ENCODE assay signal across 9 mouse cellular contexts in genomic region chr7:45092828-45093515, GRCm38 (mm10). TPM values are rescaled to one million over a fixed set of nuclear protein-coding genes. Genes with fewer than 3 reads are reported as not detected.
DNase-seq lines count a peak whose midpoint lies in the region; ATAC-seq lines count a peak whose summit lies in the region.
"Had no signal": no experiment of that assay in that cellular context is flagged by ENCODE, and none has a peak within 500 bp of the region (broad histone marks: within the 10 kb centered on the region; RNA-seq: fewer than 3 reads in every experiment).

No protein-coding gene starts in this region.

- no peak overlapping the region for H3K4me2 ChIP-seq in hindbrain, embryonic 16.5 days (ENCODE audit: low read length)
- H3K4me2 ChIP-seq in neural tube, embryonic 13.5 days: no peak overlapping the region
- no peak overlapping the region for H3K4me2 ChIP-seq in neural tube, embryonic 15.5 days
- peak overlapping the region; percentile 69; the same call in 1 of the 2 replicates for H3K4me2 ChIP-seq in intestine, embryonic 14.5 days (ENCODE audit: low read length)

- DNase-seq in hindbrain, embryonic 10.5 days (ENCODE audit: low spot score): peak; percentile 25
- DNase-seq in intestine, embryonic 14.5 days (ENCODE audit: low spot score): no peak
- DNase-seq in Muller cell, postnatal 12 days (ENCODE audit: inconsistent ontology term): no peak
- DNase-seq: cerebellum, adult 8-10 months had no signal

- H3K4me3 ChIP-seq in hindbrain, embryonic 10.5 days: peak overlapping the region; percentile 16; the same call in 1 of the 2 replicates
- no peak overlapping the region for H3K4me3 ChIP-seq in hindbrain, embryonic 16.5 days (ENCODE audit: low read length)
- no peak overlapping the region for H3K4me3 ChIP-seq in neural tube, embryonic 13.5 days
- H3K4me3 ChIP-seq in neural tube, embryonic 15.5 days (replicated peaks): no peak overlapping the region
- H3K4me3 ChIP-seq in intestine, embryonic 14.5 days (ENCODE audit: low read depth, low read length): no peak overlapping the region

- H3K9ac ChIP-seq in hindbrain, embryonic 16.5 days (ENCODE audit: low read depth, low read length): no peak overlapping the region
- no peak overlapping the region for H3K9ac ChIP-seq in neural tube, embryonic 13.5 days
- H3K9ac ChIP-seq in neural tube, embryonic 15.5 days (replicated peaks): no peak overlapping the region
- no peak overlapping the region for H3K9ac ChIP-seq in intestine, embryonic 14.5 days (ENCODE audit: low read length)

- peak overlapping the region; percentile 72 for H3K27ac ChIP-seq in hindbrain, embryonic 10.5 days
- H3K27ac ChIP-seq in hindbrain, embryonic 16.5 days (ENCODE audit: low read depth, low read length): no peak overlapping the region
- H3K27ac ChIP-seq in neural tube, embryonic 13.5 days (replicated peaks): 0 out of 2 replicates have a peak overlapping the region, but pooled peaks have one; percentile 5
- no peak overlapping the region for H3K27ac ChIP-seq in neural tube, embryonic 15.5 days (replicated peaks)
- peak overlapping the region; percentile 89 for H3K27ac ChIP-seq in intestine, embryonic 14.5 days (ENCODE audit: low read depth)

- ATAC-seq in hindbrain, embryonic 16.5 days: no peak
- no peak for ATAC-seq in neural tube, embryonic 13.5 days (ENCODE audit: low read depth)
- ATAC-seq in neural tube, embryonic 15.5 days (ENCODE audit: low FRiP score): no peak
- ATAC-seq in intestine, embryonic 14.5 days (replicated peaks; ENCODE audit: low FRiP score, low TSS enrichment, low read depth): no peak
- no peak for ATAC-seq in megakaryocyte-erythroid progenitor cell, adult 5-6 weeks (replicated peaks; ENCODE audit: low FRiP score, low TSS enrichment, poor library complexity, severe bottlenecking)

- H3K27me3 ChIP-seq in hindbrain, embryonic 10.5 days (ENCODE audit: insufficient read depth, poor library complexity, severe bottlenecking): peaks cover 11% of the 10 kb centered on the region
- H3K27me3 ChIP-seq in hindbrain, embryonic 16.5 days (replicated peaks; ENCODE audit: control insufficient read depth, insufficient read depth, low read length): no peaks in the 10 kb centered on the region
- H3K27me3 ChIP-seq in neural tube, embryonic 13.5 days: no peaks in the 10 kb centered on the region
- H3K27me3 ChIP-seq in neural tube, embryonic 15.5 days (replicated peaks): no peaks in the 10 kb centered on the region
- no peaks in the 10 kb centered on the region for H3K27me3 ChIP-seq in intestine, embryonic 14.5 days (replicated peaks; ENCODE audit: control insufficient read depth, insufficient read depth, low read length)

- WGBS in hindbrain, embryonic 10.5 days: 59% methylated on average over 12 of the region's 12 CpGs
- 59% methylated on average over 12 of the region's 12 CpGs for WGBS in hindbrain, embryonic 16.5 days
- 56% methylated on average over 12 of the region's 12 CpGs for WGBS in neural tube, embryonic 13.5 days
- WGBS in neural tube, embryonic 15.5 days: 61% methylated on average over 12 of the region's 12 CpGs
- WGBS in intestine, embryonic 14.5 days: 38% methylated on average over 12 of the region's 12 CpGs

- H3K9me3 ChIP-seq in hindbrain, embryonic 10.5 days: no peaks in the 10 kb centered on the region
- no peaks in the 10 kb centered on the region for H3K9me3 ChIP-seq in hindbrain, embryonic 16.5 days (ENCODE audit: control insufficient read depth, low read length)
- no peaks in the 10 kb centered on the region for H3K9me3 ChIP-seq in neural tube, embryonic 13.5 days
- no peaks in the 10 kb centered on the region for H3K9me3 ChIP-seq in neural tube, embryonic 15.5 days (replicated peaks)
- H3K9me3 ChIP-seq in intestine, embryonic 14.5 days (ENCODE audit: control insufficient read depth, low read length): no peaks in the 10 kb centered on the region
- H3K9me3 ChIP-seq: G1E had no signal

- peaks cover 33% of the 10 kb centered on the region for H3K4me1 ChIP-seq in hindbrain, embryonic 10.5 days (replicated peaks)
- H3K4me1 ChIP-seq in hindbrain, embryonic 16.5 days (ENCODE audit: control insufficient read depth, insufficient read depth, low read depth, low read length): peaks cover 5% of the 10 kb centered on the region
- H3K4me1 ChIP-seq in neural tube, embryonic 13.5 days (replicated peaks): peaks cover 24% of the 10 kb centered on the region
- peaks cover 18% of the 10 kb centered on the region for H3K4me1 ChIP-seq in neural tube, embryonic 15.5 days
- peaks cover 22% of the 10 kb centered on the region for H3K4me1 ChIP-seq in intestine, embryonic 14.5 days (replicated peaks; ENCODE audit: control insufficient read depth, insufficient read depth, low read length)

- H3K36me3 ChIP-seq in hindbrain, embryonic 10.5 days: peaks cover 7% of the 10 kb centered on the region
- no peaks in the 10 kb centered on the region for H3K36me3 ChIP-seq in hindbrain, embryonic 16.5 days (ENCODE audit: control insufficient read depth, insufficient read depth, low read length)
- no peaks in the 10 kb centered on the region for H3K36me3 ChIP-seq in neural tube, embryonic 13.5 days
- no peaks in the 10 kb centered on the region for H3K36me3 ChIP-seq in neural tube, embryonic 15.5 days
- peaks cover 17% of the 10 kb centered on the region for H3K36me3 ChIP-seq in intestine, embryonic 14.5 days (ENCODE audit: control insufficient read depth, insufficient read depth, low read length)
- H3K36me3 ChIP-seq: G1E had no signal

RNA-seq across cellular contexts. Expression of gene Rcn3, which starts 1.0 kb away (rescaled TPM):
- 127 and 135 TPM in 2 replicates for polyA plus RNA-seq in hindbrain, embryonic 10.5 days (2016; fragmentation: Nextera tagmentation; extraction: Ambion mirVana)
- 63.3 and 77.3 TPM in 2 replicates for polyA plus RNA-seq in hindbrain, embryonic 16.5 days (2015; fragmentation: Nextera tagmentation; extraction: Ambion mirVana)
- polyA plus RNA-seq in neural tube, embryonic 13.5 days (2015; fragmentation: Nextera tagmentation; extraction: Ambion mirVana): 127 and 134 TPM in 2 replicates
- polyA plus RNA-seq in neural tube, embryonic 15.5 days (2015; fragmentation: Nextera tagmentation; extraction: Ambion mirVana): 112 and 118 TPM in 2 replicates
- 313 and 323 TPM in 2 replicates for polyA plus RNA-seq in intestine, embryonic 14.5 days (2014; fragmentation: Nextera tagmentation; extraction: Ambion mirVana)
- total RNA-seq in megakaryocyte-erythroid progenitor cell, adult 5-6 weeks (2014; fragmentation: Nextera tagmentation): 7.6 and 15.6 TPM in 2 replicates
- total RNA-seq in megakaryocyte-erythroid progenitor cell, adult 5-6 weeks (2017): 16.7 and 23.0 TPM in 2 replicates
- total RNA-seq: G1E had no signal

RNA-seq across cellular contexts. Expression of gene Fcgrt, which starts 10.7 kb away (rescaled TPM):
- 9.9 and 13.1 TPM in 2 replicates for polyA plus RNA-seq in hindbrain, embryonic 10.5 days (2016; fragmentation: Nextera tagmentation; extraction: Ambion mirVana)
- polyA plus RNA-seq in hindbrain, embryonic 16.5 days (2015; fragmentation: Nextera tagmentation; extraction: Ambion mirVana): 34.1 and 40.2 TPM in 2 replicates
- 25.6 and 27.3 TPM in 2 replicates for polyA plus RNA-seq in neural tube, embryonic 13.5 days (2015; fragmentation: Nextera tagmentation; extraction: Ambion mirVana)
- 33.8 and 42.7 TPM in 2 replicates for polyA plus RNA-seq in neural tube, embryonic 15.5 days (2015; fragmentation: Nextera tagmentation; extraction: Ambion mirVana)
- 64.1 and 65.1 TPM in 2 replicates for polyA plus RNA-seq in intestine, embryonic 14.5 days (2014; fragmentation: Nextera tagmentation; extraction: Ambion mirVana)
- 0.82 TPM in 1 of 2 replicates, not detected in the other for total RNA-seq in megakaryocyte-erythroid progenitor cell, adult 5-6 weeks (2014; fragmentation: Nextera tagmentation)
- total RNA-seq in megakaryocyte-erythroid progenitor cell, adult 5-6 weeks (2017): 1.1 and 1.8 TPM in 2 replicates
- total RNA-seq: G1E had no signal
- polyA plus RNA-seq: G1E had no signal

RNA-seq across cellular contexts. Expression of gene Prrg2, which starts 30.5 kb away (rescaled TPM):
- polyA plus RNA-seq in hindbrain, embryonic 10.5 days (2016; fragmentation: Nextera tagmentation; extraction: Ambion mirVana): 16.9 and 18.6 TPM in 2 replicates
- polyA plus RNA-seq in hindbrain, embryonic 16.5 days (2015; fragmentation: Nextera tagmentation; extraction: Ambion mirVana): 15.7 and 16.7 TPM in 2 replicates
- 16.8 and 17.2 TPM in 2 replicates for polyA plus RNA-seq in neural tube, embryonic 13.5 days (2015; fragmentation: Nextera tagmentation; extraction: Ambion mirVana)
- 16.5 and 18.1 TPM in 2 replicates for polyA plus RNA-seq in neural tube, embryonic 15.5 days (2015; fragmentation: Nextera tagmentation; extraction: Ambion mirVana)
- polyA plus RNA-seq in intestine, embryonic 14.5 days (2014; fragmentation: Nextera tagmentation; extraction: Ambion mirVana): 21.8 and 24.0 TPM in 2 replicates
- total RNA-seq in megakaryocyte-erythroid progenitor cell, adult 5-6 weeks (2014; fragmentation: Nextera tagmentation): 4.3 and 4.7 TPM in 2 replicates
- total RNA-seq in megakaryocyte-erythroid progenitor cell, adult 5-6 weeks (2017): 3.5 and 6.2 TPM in 2 replicates

RNA-seq across cellular contexts. Expression of gene Nosip, which starts 30.7 kb away (rescaled TPM):
- 67.8 and 70.7 TPM in 2 replicates for polyA plus RNA-seq in hindbrain, embryonic 10.5 days (2016; fragmentation: Nextera tagmentation; extraction: Ambion mirVana)
- 68.8 and 69.0 TPM in 2 replicates for polyA plus RNA-seq in hindbrain, embryonic 16.5 days (2015; fragmentation: Nextera tagmentation; extraction: Ambion mirVana)
- 58.9 and 65.6 TPM in 2 replicates for polyA plus RNA-seq in neural tube, embryonic 13.5 days (2015; fragmentation: Nextera tagmentation; extraction: Ambion mirVana)
- polyA plus RNA-seq in neural tube, embryonic 15.5 days (2015; fragmentation: Nextera tagmentation; extraction: Ambion mirVana): 65.8 and 66.5 TPM in 2 replicates
- 57.2 and 63.0 TPM in 2 replicates for polyA plus RNA-seq in intestine, embryonic 14.5 days (2014; fragmentation: Nextera tagmentation; extraction: Ambion mirVana)
- 27.8 and 55.1 TPM in 2 replicates for total RNA-seq in megakaryocyte-erythroid progenitor cell, adult 5-6 weeks (2014; fragmentation: Nextera tagmentation)
- 40.9 and 48.3 TPM in 2 replicates for total RNA-seq in megakaryocyte-erythroid progenitor cell, adult 5-6 weeks (2017)

RNA-seq across cellular contexts. Expression of gene Rps11, which starts 31.3 kb away (rescaled TPM):
- polyA plus RNA-seq in hindbrain, embryonic 10.5 days (2016; fragmentation: Nextera tagmentation; extraction: Ambion mirVana): 1,526 and 1,700 TPM in 2 replicates
- polyA plus RNA-seq in hindbrain, embryonic 16.5 days (2015; fragmentation: Nextera tagmentation; extraction: Ambion mirVana): 698 and 709 TPM in 2 replicates
- polyA plus RNA-seq in neural tube, embryonic 13.5 days (2015; fragmentation: Nextera tagmentation; extraction: Ambion mirVana): 920 and 971 TPM in 2 replicates
- polyA plus RNA-seq in neural tube, embryonic 15.5 days (2015; fragmentation: Nextera tagmentation; extraction: Ambion mirVana): 759 and 947 TPM in 2 replicates
- 1,923 and 1,961 TPM in 2 replicates for polyA plus RNA-seq in intestine, embryonic 14.5 days (2014; fragmentation: Nextera tagmentation; extraction: Ambion mirVana)
- total RNA-seq in megakaryocyte-erythroid progenitor cell, adult 5-6 weeks (2014; fragmentation: Nextera tagmentation): 3,773 and 4,118 TPM in 2 replicates
- 1,409 and 1,705 TPM in 2 replicates for total RNA-seq in megakaryocyte-erythroid progenitor cell, adult 5-6 weeks (2017)

Comparison
In these comparisons a context has a peak if more than half of its experiments do, and no peak if none do; other contexts are left out.
1. H3K27ac ChIP-seq: peak in hindbrain, embryonic 10.5 days (single experiment), neural tube, embryonic 13.5 days (single experiment) and intestine, embryonic 14.5 days (single experiment); none in hindbrain, embryonic 16.5 days (single experiment) and neural tube, embryonic 15.5 days (single experiment).